Mouse (Mus musculus) stomach, embryonic 14.5 days (tissue): ENCODE results near the gene Rgl1. TPM values are rescaled to one million over a fixed set of nuclear protein-coding genes. Genes with fewer than 3 reads are reported as not detected.

Experiments
- ATAC-seq: fragments of 200-750 bp; cut with Nextera tagmentation; 2 replicates; pipeline ENCODE4 v1.8.0; 2017; ENCODE audit warnings: low read depth, moderate TSS enrichment; ENCODE audit not compliant: insufficient number of reproducible peaks, insufficient read depth, low FRiP score
- H3K27ac ChIP-seq: fragments of 300-500 bp; sonication (generic); 2 replicates; pipeline ENCODE4 v1.5.1; 2014; ENCODE audit warnings: mild to moderate bottlenecking, low read length, moderate library complexity, mixed read lengths
- H3K27me3 ChIP-seq: fragments of 300-500 bp; sonication (generic); 2 replicates; pipeline ENCODE4 v1.6.1; 2014; ENCODE audit warnings: low read length, control low read depth, mixed read lengths; ENCODE audit not compliant: control insufficient read depth, insufficient read depth
- H3K36me3 ChIP-seq: fragments of 300-500 bp; sonication (generic); 2 replicates; pipeline ENCODE4 v1.6.1; 2014; ENCODE audit warnings: mild to moderate bottlenecking, control low read depth, low read length, moderate library complexity, mixed read lengths; ENCODE audit not compliant: control insufficient read depth, insufficient read depth
- H3K4me1 ChIP-seq: fragments of 300-500 bp; sonication (generic); 2 replicates; pipeline ENCODE4 v1.6.1; 2014; ENCODE audit warnings: low read length, control low read depth, mixed read lengths; ENCODE audit not compliant: control insufficient read depth, insufficient read depth
- H3K4me2 ChIP-seq: fragments of 300-500 bp; sonication (generic); replicated peaks from 2 replicates; pipeline ENCODE4 v1.6.1; 2014; ENCODE audit warnings: low read depth, low read length, control low read depth
- H3K4me3 ChIP-seq: fragments of 300-500 bp; sonication (generic); 2 replicates; pipeline ENCODE4 v1.5.1; 2014; ENCODE audit warnings: low read depth, low read length, control low read depth
- H3K9ac ChIP-seq: fragments of 300-500 bp; sonication (generic); replicated peaks from 2 replicates; pipeline ENCODE4 v1.6.1; 2014; ENCODE audit warnings: low read depth, mild to moderate bottlenecking, control low read depth, low read length, moderate library complexity, mixed read lengths
- H3K9me3 ChIP-seq: fragments of 300-500 bp; sonication (generic); 2 replicates; pipeline ENCODE4 v1.6.1; 2016; ENCODE audit warnings: low read depth, low read length, control low read depth; ENCODE audit not compliant: control insufficient read depth
- WGBS: fragments of 180-500 bp; shearing (Covaris S2); extraction: QIAGEN DNeasy Blood & Tissue Kit; methylation state at CpG from one replicate; pipeline ENCODE4 v1.1.7; 2014; 5-methylcytosine and 5-hydroxymethylcytosine counted together
- polyA plus RNA-seq: library from polyadenylated mRNA; unstranded; fragments of >200 nt; fragmentation: Nextera tagmentation; extraction: Ambion mirVana; gene quantifications from 2 replicates; pipeline ENCODE4 v1.2.1, GENCODE M21; 2014

The Rgl1 gene
- polyA plus RNA-seq, 1 experiment from 2014 or later: 61.2 TPM

- H3K36me3 ChIP-seq: no peaks in the 10 kb centered on the region
- peaks cover 10% of the 10 kb centered on the region for H3K4me1 ChIP-seq
- H3K4me2 ChIP-seq: no peak overlapping the region
- no peaks in the 10 kb centered on the region for H3K9me3 ChIP-seq
- 63% methylated on average over 5 of the region's 5 CpGs for WGBS
- no peak overlapping the region for H3K9ac ChIP-seq
- H3K27me3 ChIP-seq: no peaks in the 10 kb centered on the region
- no peak overlapping the region for H3K27ac ChIP-seq
- ATAC-seq: no peak
- H3K4me3 ChIP-seq: no peak overlapping the region
These were observed 171.5 kb downstream of the Rgl1 start for GRCm38 (mm10) chr1:152594690-152595089.

- Histone ChIP-seq H3K9me3 (no peaks in the 10 kb centered on the region), H3K27me3 (no peaks in the 10 kb centered on the region), H3K9ac (no peak overlapping the region), H3K4me2 (no peak overlapping the region), H3K27ac (no peak overlapping the region), H3K4me1 (peaks cover 16% of the 10 kb centered on the region), H3K4me3 (no peak overlapping the region), H3K36me3 (no peaks in the 10 kb centered on the region)
- ATAC-seq: no peak
- 86% methylated on average over 9 of the region's 9 CpGs for WGBS
These were observed 172.2 kb downstream of the Rgl1 start for GRCm38 (mm10) chr1:152593831-152594549.

GRCm38 (mm10) chr1:152593382-152593781 is 172.8 kb downstream of the Rgl1 start:
- H3K9ac ChIP-seq: no peak overlapping the region
- no peak overlapping the region for H3K4me2 ChIP-seq
- H3K27me3 ChIP-seq: no peaks in the 10 kb centered on the region
- H3K9me3 ChIP-seq: no peaks in the 10 kb centered on the region
- WGBS: 89% methylated on average over 7 of the region's 7 CpGs
- H3K27ac ChIP-seq: no peak overlapping the region
- H3K4me3 ChIP-seq: no peak overlapping the region
- H3K36me3 ChIP-seq: no peaks in the 10 kb centered on the region
- H3K4me1 ChIP-seq: peaks cover 16% of the 10 kb centered on the region
- ATAC-seq: no peak

GRCm38 (mm10) chr1:152592609-152593008 is 173.5 kb downstream of the Rgl1 start:
- no peaks in the 10 kb centered on the region for H3K9me3 ChIP-seq
- H3K4me1 ChIP-seq: peaks cover 16% of the 10 kb centered on the region
- H3K4me3 ChIP-seq: no peak overlapping the region
- H3K4me2 ChIP-seq: no peak overlapping the region
- H3K9ac ChIP-seq: no peak overlapping the region
- WGBS: 86% methylated on average over 6 of the region's 6 CpGs
- H3K27ac ChIP-seq: no peak overlapping the region
- H3K27me3 ChIP-seq: no peaks in the 10 kb centered on the region
- peak; percentile 81; the same call in 1 of the 2 replicates for ATAC-seq
- H3K36me3 ChIP-seq: no peaks in the 10 kb centered on the region

- H3K9me3 ChIP-seq: no peaks in the 10 kb centered on the region
- no peak overlapping the region for H3K27ac ChIP-seq
- ATAC-seq: no peak
- H3K36me3 ChIP-seq: no peaks in the 10 kb centered on the region
- H3K4me2 ChIP-seq: no peak overlapping the region
- H3K27me3 ChIP-seq: no peaks in the 10 kb centered on the region
- no peak overlapping the region for H3K4me3 ChIP-seq
- H3K9ac ChIP-seq: no peak overlapping the region
- H3K4me1 ChIP-seq: peaks cover 16% of the 10 kb centered on the region
- 87% methylated on average over 13 of the region's 15 CpGs for WGBS
These were observed 174.2 kb downstream of the Rgl1 start for GRCm38 (mm10) chr1:152591746-152592498.

DNA sequence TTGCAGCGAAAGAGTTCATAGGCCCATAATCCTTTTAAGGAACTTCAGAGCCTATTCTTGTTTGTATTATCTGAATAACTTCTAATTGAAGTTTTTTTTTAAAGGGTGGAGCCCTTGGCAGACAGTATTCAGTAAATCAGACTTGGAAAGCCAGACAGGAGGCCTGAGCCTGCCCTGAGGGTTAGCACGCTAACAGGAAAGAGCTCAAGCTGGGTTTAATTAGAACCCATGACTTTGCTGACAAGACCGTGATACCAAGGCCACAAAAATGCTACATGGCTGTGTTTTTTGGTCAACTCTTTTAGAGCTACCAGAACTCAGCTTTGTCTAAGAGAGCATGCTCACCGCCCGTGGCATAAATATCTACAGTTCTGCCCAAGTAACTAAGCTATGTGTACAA is 175.8 kb downstream of the Rgl1 start:
- H3K4me2 ChIP-seq: no peak overlapping the region
- WGBS: 84% methylated on average over 5 of the region's 5 CpGs
- H3K27me3 ChIP-seq: no peaks in the 10 kb centered on the region
- ATAC-seq: no peak
- no peak overlapping the region for H3K9ac ChIP-seq
- H3K27ac ChIP-seq: no peak overlapping the region
- H3K36me3 ChIP-seq: no peaks in the 10 kb centered on the region
- peaks cover 16% of the 10 kb centered on the region; the same call in 1 of the 2 replicates for H3K4me1 ChIP-seq
- H3K9me3 ChIP-seq: no peaks in the 10 kb centered on the region
- H3K4me3 ChIP-seq: no peak overlapping the region

- H3K27me3 ChIP-seq: no peaks in the 10 kb centered on the region
- no peak overlapping the region for H3K4me3 ChIP-seq
- no peak overlapping the region for H3K9ac ChIP-seq
- 19% methylated on average over 9 of the region's 9 CpGs for WGBS
- H3K36me3 ChIP-seq: no peaks in the 10 kb centered on the region
- ATAC-seq: no peak
- H3K27ac ChIP-seq: no peak overlapping the region
- peaks cover 16% of the 10 kb centered on the region; the same call in 1 of the 2 replicates for H3K4me1 ChIP-seq
- H3K4me2 ChIP-seq: no peak overlapping the region
- H3K9me3 ChIP-seq: no peaks in the 10 kb centered on the region
These were observed 176.7 kb downstream of the Rgl1 start for GRCm38 (mm10) chr1:152589331-152589935.

- WGBS: 69% methylated on average over 3 of the region's 3 CpGs
- Histone ChIP-seq H3K4me3 (no peak overlapping the region), H3K9me3 (no peaks in the 10 kb centered on the region), H3K36me3 (no peaks in the 10 kb centered on the region), H3K4me1 (peaks cover 17% of the 10 kb centered on the region; the same call in 1 of the 2 replicates), H3K27me3 (no peaks in the 10 kb centered on the region), H3K27ac (peak overlapping the region; percentile 39; the same call in 1 of the 2 replicates), H3K4me2 (no peak overlapping the region), H3K9ac (no peak overlapping the region)
- no peak for ATAC-seq
These were observed 178.7 kb downstream of the Rgl1 start for GRCm38 (mm10) chr1:152587431-152587830.
